Mouse (Mus musculus): ENCODE measurements around the gene Tm9sf2.
"Not testable (repeated sequence)": the region's sequence is repeated elsewhere in the genome, so short reads cannot be mapped to it uniquely, and the experiment has no call there.

Gene Tm9sf2

DNA sequence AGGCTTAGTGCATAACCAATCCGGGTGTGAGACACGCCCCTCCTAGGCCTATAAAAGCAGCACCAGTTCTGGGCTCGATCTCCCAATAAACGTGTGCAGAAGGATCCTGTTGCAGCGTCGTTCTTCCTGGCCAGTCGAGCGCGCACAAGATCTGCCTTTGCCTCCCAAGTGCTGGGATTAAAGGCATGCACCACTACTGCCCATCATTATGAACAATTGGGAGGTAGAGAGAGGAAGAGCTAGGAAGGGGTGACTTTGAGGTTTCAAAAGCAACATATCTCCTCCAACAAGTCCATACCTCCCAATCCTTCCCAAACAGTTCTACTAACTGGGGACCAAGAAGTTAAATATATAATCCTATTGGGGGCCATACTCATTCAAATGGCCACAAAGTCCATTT lies 4.9 kb upstream of the Tm9sf2 start:
- not testable (repeated sequence) for DNase-seq

GRCm38 (mm10) chr14:122104881-122105280 lies 2.0 kb upstream of the Tm9sf2 start:
- peak; percentile 94 to 96 for DNase-seq

DNA sequence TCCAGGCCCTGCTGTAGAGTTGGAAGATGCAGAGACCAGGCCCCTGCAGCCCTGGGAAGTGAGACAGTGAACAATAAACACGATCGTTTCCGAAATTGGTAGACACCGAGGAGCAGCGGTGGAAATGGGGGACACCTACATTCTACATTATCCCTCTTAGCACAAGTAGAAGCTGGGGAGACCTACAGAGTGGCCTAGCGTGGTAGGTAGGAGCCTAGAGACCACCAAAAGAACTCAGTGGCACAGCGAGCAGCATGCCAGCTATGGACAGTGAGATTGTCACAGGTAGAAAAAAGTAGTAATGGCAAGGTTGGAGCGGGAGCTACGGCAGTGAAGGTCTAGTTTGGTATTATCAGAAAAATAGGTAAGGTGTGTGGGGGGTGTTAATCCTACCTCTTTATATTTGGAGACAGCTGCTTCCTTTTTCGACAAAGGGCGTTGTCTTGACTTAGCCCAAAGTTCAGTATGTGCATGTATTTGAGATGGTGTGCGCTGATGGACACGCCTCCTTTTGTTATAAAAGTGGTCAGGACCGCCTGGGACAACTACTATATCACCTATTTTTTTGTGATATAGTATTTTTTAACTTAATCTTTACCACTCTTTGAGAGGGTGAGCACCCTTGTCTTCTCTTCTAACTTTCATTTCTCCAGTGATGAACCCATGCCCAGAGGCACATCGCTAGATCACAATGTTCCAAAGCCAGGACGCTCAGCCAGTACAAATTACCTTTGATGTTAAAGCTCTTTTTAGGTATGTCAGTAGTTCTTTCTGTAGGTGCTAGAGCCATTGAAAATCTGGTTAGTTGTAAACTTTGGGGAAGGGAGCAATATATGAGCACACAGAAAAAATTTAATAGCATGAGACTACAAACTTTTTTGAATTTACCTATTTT lies 1.2 kb upstream of the Tm9sf2 start:
- no peak for DNase-seq

DNA sequence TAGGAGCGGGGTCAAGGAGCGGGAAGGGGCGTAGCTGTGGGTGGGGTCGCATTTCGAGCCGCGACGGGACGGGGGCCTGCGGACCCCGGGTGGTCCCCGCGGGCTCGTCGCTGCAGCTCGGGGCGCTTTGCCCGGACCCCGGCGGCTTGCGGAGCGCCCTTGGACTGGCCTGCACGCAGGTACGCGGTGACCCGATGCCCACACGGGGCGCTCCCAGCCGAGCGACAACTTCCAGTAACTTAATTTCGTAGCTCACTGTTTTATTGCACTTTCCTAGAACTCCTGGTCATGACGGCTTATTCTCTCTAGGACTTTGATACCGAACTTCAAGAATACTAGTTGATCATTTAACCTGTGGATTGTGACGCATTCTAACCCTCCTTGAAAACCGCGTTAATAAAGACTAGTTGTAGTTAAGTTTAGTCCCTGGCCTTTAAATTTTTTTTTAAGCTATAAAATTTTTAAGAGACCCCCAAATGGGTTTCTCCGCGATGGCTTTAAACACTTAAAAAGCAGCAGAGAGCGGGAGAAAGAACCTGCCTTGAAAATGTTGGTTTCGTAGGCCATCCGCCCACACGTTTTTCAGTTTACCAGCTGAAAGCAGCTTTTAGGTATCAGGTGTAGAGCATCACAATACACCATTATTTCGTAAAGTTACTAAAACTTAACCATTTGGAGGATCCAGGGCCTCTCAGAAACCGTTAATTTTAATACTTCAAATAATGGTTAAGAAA lies 810 bp downstream of the Tm9sf2 start:
- DNase-seq: no peak

DNA sequence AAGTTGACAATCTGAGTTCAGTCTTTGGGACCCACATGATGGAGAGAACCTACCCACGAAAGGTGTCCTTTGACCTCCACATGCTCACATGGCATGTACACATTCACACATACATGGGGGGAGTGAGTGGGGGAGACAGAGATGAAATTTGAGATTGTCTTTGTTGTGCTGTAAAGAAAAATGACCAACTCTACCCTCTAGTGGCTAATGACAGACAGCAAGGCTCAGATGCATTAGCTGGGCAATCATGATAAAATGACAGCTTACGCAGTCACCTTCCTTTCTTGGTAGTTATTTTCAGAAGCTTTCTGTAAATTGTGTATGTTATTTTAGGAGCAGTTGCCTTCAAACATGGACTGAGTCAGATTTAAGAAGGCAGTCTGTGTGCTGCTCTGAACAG lies 4.8 kb downstream of the Tm9sf2 start:
- DNase-seq: no peak

DNA sequence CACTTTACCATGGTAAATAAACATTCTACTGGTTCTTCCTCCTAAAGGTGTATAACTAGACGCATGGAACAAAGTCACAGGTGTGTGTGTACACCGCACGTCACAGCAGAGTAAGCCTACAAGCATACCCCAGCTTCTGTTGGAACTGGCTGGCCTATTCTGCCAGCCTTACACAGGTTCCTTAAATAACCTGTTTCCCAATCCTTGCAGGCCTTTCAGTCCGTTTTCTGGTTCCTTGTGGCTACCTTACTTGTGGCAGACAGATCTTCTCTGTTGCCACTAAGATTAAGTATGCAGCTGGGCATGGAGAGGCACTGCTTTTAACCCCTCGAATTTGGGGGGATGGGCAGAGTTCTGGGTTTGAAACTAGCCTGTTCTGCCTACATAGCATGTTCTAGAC lies 5.5 kb downstream of the Tm9sf2 start:
- no peak for DNase-seq

DNA sequence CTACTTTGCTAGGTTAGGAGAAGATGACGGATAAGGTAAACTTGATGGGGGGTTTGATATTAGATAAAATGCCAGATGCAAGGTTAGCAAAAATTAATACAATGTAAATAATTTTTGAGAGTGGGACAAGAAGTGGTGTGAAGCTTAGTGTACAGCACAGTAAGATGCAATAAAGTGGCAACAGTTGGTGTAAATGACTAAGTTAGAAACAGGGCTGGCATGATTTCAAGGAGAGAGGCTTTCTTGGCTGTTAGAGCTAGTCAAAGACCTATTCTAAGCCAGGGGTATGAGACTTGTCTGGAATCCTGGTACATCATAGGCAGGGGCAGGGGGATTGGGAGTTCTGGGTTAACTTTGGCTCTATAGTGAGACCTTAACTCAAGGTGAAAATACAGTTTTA lies 9.4 kb downstream of the Tm9sf2 start:
- DNase-seq: no peak

DNA sequence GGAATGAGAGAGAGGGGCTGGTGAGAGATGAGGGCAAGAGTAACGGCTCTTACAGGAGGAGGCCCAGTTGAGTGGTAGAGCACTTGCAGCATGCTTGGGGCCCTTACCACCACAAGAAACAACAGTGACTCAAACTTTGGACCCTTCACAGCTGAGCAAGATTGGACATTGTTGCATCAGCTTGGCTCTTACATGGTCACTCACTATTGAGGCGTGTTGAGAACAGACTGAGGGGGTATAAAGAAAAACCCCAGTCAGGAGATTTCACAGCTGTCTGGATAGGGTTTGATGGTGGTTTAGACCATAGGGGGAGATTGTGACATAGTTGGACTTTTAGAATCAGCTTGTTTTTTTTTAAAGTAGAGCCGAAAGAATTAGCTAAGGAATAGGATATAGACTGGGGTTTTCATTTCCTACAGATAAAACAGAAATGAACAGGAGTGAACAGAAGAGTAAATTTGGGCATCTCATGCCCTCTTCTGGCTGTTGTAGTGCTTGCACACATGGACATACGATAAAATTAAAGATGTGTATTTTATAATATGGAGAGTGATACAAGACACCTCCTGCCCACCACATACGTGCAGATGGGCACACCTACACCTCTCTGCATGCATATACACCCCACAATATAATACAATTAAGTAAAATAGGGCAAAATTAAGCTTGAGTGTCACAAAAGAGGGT lies 23.4 kb downstream of the Tm9sf2 start:
- DNase-seq: no peak

DNA sequence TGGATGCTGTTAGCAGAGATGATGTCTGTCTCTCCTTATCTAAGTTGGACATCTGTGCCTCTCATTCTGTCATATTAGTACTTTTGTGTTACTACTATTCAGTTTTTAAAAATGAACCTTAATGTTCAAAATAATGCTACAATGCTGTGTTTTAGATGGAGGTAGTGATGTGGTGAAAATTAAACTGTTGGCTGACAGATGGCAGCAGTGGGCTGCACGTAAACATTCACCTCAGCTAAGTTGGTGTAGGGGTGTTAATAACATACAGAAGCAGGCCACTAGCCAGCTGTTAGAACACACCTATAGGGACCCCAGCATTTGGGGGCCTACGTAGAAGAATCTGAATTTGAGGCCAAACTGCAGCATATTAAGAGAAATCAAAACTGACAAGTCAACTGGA lies 24.8 kb downstream of the Tm9sf2 start:
- no peak for DNase-seq

- no peak for DNase-seq
These were observed 29.6 kb downstream of the Tm9sf2 start for GRCm38 (mm10) chr14:122136368-122136928.

DNA sequence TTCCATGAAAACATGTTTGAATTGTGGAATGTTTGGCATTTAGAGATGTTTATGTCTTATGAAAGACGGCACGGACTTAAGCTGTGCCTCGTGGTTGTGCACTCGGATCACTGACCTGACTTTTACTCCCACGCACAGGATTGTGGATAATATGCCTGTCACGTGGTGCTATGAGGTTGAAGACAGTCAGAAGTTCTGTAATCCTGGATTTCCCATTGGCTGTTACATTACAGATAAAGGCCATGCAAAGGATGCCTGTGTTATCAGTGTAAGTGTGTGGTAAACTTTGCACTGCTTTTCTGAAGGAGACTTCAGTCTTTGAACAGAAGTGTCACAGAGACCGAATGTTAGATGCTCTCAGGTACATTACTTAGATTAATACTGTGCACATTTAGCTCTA lies 30.4 kb downstream of the Tm9sf2 start:
- DNase-seq: no peak

GRCm38 (mm10) chr14:122140126-122140525 lies 33.3 kb downstream of the Tm9sf2 start:
- DNase-seq: no peak

- DNase-seq: no peak
These were observed 36.9 kb downstream of the Tm9sf2 start for GRCm38 (mm10) chr14:122143585-122144269.

- no peak for DNase-seq
These were observed 38.5 kb downstream of the Tm9sf2 start for GRCm38 (mm10) chr14:122145374-122145773.

- DNase-seq: no peak
These were observed 43.8 kb downstream of the Tm9sf2 start for GRCm38 (mm10) chr14:122150616-122151015.

DNA sequence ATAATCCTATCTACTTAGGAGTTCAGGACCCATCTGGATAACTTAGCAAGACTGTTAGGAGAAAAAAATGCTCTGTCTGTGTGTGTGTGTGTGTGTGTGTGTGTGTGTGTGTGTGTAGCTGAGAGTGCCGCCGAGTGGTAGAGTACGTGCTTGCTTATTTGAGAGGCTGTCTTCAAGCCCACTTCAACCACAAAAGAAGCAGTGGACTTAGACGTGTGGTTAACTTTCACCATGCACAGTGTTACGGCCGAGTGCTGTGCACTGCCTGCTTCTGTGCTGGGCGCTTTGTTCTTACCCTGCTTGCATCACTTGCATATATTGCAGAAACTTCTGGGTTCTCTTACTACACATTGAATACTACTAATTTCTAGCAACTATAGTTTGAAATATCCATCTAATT lies 50.9 kb downstream of the Tm9sf2 start:
- no peak for DNase-seq

GRCm38 (mm10) chr14:122160916-122161315 lies 54.1 kb downstream of the Tm9sf2 start:
- DNase-seq: no peak

DNA sequence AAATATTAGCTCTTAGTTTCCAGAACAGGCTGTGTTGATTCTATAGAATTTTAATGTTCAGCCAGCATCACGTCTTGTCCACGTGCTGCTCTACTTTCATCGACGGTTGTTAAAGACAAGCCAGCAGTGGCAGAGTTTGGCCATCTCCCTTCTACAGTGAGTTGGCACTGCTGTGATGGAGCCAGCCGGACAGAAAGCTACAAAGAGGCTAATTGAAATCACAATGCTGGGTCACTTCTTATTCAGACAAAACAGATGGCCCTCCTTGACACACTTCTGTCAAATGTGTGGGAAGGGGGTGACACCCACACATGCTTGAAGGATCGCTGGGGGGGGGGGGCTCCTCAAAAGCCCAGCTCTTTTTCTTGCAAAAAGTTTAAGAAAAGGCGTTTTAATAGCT lies 62.1 kb downstream of the Tm9sf2 start:
- DNase-seq: no peak

DNA sequence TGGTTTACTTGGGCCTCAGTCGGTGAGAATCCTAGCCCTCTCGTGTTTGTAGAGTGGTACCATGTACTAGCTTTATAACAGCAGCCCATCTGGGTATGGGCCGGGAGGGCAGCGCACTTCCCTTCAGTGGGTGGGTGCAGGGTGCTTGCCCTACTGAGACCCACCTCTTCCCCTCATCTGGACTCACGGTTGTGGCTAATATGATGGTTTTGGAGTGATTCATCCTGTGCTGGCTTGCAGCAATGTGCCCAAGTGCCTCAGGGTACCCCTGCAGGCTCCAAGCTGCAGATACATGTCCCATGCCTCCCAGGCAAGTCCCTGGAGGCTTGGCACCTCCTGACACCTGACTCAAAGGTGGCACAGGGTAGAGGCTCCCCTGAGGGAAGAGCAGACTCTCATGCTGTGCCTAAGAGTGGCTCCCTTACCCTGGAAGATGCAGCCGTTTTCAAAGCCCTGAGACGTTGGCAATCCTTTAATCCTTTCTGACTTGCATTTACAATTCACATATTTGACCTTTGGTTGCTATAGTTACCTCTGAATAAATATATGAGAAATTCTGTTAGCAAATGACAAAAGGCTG lies 63.5 kb downstream of the Tm9sf2 start:
- DNase-seq: no peak

GRCm38 (mm10) chr14:122171031-122171430 lies 64.2 kb downstream of the Tm9sf2 start:
- no peak for DNase-seq

DNA sequence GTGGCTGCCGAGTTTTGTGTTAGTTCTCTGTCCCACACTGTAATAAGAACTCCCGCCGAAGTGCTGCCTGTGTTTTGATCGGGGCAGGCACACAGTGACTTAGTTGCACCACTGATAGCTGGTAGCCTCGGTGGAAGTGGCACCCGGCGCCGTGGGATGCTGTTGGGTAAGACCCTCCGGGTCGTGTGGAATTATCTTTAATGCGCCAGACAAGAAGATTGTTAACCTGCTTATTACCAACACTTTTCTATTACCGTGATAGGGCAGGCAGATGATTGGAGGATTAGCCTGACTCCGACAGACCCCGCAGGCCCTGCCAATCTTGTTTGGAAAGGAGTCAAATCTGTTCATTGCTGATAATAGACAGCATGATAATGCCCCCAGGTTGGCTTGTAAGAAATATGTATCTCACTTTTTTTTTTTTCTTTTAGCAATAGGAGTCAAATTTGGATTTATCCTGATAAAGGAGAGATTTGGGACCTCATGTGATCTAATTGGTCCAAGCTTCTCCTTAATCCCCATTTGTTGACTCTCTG lies 69.5 kb downstream of the Tm9sf2 start:
- no peak for DNase-seq

GRCm38 (mm10) chr14:122179262-122179661 lies 72.4 kb downstream of the Tm9sf2 start:
- no peak for DNase-seq

Data from cerebellum, postnatal 25 days (tissue).